Mouse (Mus musculus) liver, embryonic 14.5 days (tissue): ENCODE results near the gene Gon7.

Source experiments
- CTCF ChIP-seq: IDR thresholded peaks from 2 replicates; pipeline ENCODE4 v1.5.1; 2016; ENCODE audit warnings: antibody characterized with exemption, low read depth, control low read depth
- EP300 ChIP-seq: IDR thresholded peaks from 2 replicates; pipeline ENCODE4 v1.6.1; 2016; ENCODE audit warnings: antibody characterized with exemption, low read depth

DNA sequence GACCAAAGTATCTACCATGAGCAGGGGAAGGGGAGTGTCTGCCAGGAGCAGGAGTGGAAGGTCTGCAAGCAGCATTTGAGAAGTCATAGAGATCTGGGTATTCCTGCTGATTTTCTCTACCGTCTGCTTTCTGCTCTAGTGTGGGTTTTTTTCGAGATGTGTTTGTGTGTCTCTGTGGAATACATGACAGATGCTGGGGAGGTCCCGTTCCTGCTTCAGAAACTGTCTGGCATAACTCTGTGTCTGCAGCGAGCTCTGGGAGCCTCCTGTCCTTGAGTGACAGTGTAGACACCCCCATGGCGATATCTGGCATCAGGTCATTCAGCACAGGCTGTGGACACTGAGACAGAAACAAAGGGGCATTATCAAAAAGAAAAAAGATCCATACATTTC, 28.0 kb upstream of the Gon7 start:
- TF ChIP-seq CTCF (no peak), EP300 (no peak)
